Mouse (Mus musculus) megakaryocyte, embryonic 14.5 days (primary cell): ENCODE data around the gene Tagln2.

Source experiments
- FLI1 ChIP-seq: IDR thresholded peaks from 2 replicates; pipeline ENCODE4 v1.6.1; 2012; ENCODE audit warnings: low read length, inconsistent platforms, mixed read lengths
- GATA1 ChIP-seq: IDR thresholded peaks from 3 replicates; pipeline ENCODE4 v1.6.1; 2012; ENCODE audit warnings: mixed read lengths, low read length, inconsistent platforms, borderline replicate concordance

DNA sequence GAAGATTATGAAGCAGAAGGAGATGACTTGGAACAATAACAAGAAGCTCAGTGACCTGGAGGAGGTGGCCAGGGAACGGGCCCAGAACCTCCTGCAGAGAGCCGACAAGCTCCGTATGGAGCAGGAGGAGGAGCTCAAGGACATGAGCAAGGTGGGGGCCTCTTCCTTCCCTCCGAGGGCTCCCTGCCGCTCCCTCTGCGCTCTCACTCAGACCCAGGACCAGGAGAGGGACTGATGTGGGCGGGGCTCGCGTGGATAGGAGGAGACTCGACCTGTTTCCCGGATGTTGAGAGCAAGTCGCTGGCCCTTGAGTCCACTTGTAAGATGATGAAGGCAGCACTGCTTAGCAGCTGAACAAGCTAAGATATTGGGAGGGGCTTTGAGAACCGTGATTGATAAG lies 32.7 kb downstream of the Tagln2 start:
- TF ChIP-seq GATA1: no peak
- no peak for TF ChIP-seq FLI1
